Mouse (Mus musculus) heart, postnatal 0 days (tissue): ENCODE data around the gene Dync1h1. TPM values are rescaled to one million over a fixed set of nuclear protein-coding genes. Genes with fewer than 3 reads are reported as not detected.
A peak's percentile ranks its signal among the peaks of the same experiment; 100 is the strongest.

Experiments
- ATAC-seq: fragments of 200-750 bp; cut with Nextera tagmentation; 2 replicates; pipeline ENCODE4 v1.8.0; 2017; ENCODE audit warnings: low read depth, moderate number of reproducible peaks, moderate library complexity; ENCODE audit not compliant: insufficient read depth
- DNase-seq: peaks from one replicate; pipeline ENCODE4 v3.0.0-alpha.2; 2016; ENCODE audit warnings: low spot score
- H3K27ac ChIP-seq: fragments of 300-500 bp; sonication (generic); 2 replicates; pipeline ENCODE4 v1.5.1; 2014; ENCODE audit warnings: low read depth, mild to moderate bottlenecking
- H3K27me3 ChIP-seq: fragments of 300-500 bp; sonication (generic); 2 replicates; pipeline ENCODE4 v1.6.1; 2014; ENCODE audit warnings: low read length, mixed read lengths; ENCODE audit not compliant: control insufficient read depth, insufficient read depth
- H3K36me3 ChIP-seq: fragments of 300-500 bp; sonication (generic); replicated peaks from 2 replicates; pipeline ENCODE4 v1.6.1; 2014; ENCODE audit warnings: low read length, mixed read lengths; ENCODE audit not compliant: control insufficient read depth, insufficient read depth
- H3K4me1 ChIP-seq: fragments of 300-500 bp; sonication (generic); 2 replicates; pipeline ENCODE4 v1.6.1; 2014; ENCODE audit warnings: antibody characterized with exemption; ENCODE audit not compliant: control insufficient read depth, insufficient read depth
- H3K4me2 ChIP-seq: fragments of 300-500 bp; sonication (generic); 2 replicates; pipeline ENCODE4 v1.6.1; 2014; ENCODE audit warnings: low read depth, mild to moderate bottlenecking, low read length, moderate library complexity
- H3K4me3 ChIP-seq: fragments of 300-500 bp; sonication (generic); 2 replicates; pipeline ENCODE4 v1.5.1; 2014; ENCODE audit warnings: low read depth, low read length
- H3K9ac ChIP-seq: fragments of 300-500 bp; sonication (generic); replicated peaks from 2 replicates; pipeline ENCODE4 v1.6.1; 2014; ENCODE audit warnings: low read depth, low read length, mixed read lengths
- H3K9me3 ChIP-seq: fragments of 300-500 bp; sonication (generic); replicated peaks from 2 replicates; pipeline ENCODE4 v1.6.1; 2016; ENCODE audit warnings: low read length; ENCODE audit not compliant: control insufficient read depth
- CTCF ChIP-seq: IDR thresholded peaks from 2 replicates; pipeline ENCODE4 v1.5.1; 2016; ENCODE audit warnings: antibody characterized with exemption, control low read depth, low read depth
- EP300 ChIP-seq: IDR thresholded peaks from 2 replicates; pipeline ENCODE4 v1.6.1; 2016; ENCODE audit warnings: antibody characterized with exemption, low read depth
- WGBS: fragments of 180-500 bp; shearing (Covaris S2); extraction: QIAGEN DNeasy Blood & Tissue Kit; methylation state at CpG from one replicate; pipeline ENCODE4 v1.1.7; 2014; 5-methylcytosine and 5-hydroxymethylcytosine counted together
- polyA plus RNA-seq: library from polyadenylated mRNA; unstranded; fragments of >200 nt; fragmentation: Nextera tagmentation; extraction: Ambion mirVana; gene quantifications from 2 replicates; pipeline ENCODE4 v1.2.1, GENCODE M21; 2015
- total RNA-seq: library from RNA; depleted of rRNA; stranded (reverse); fragments of >200 nt; gene quantifications from 2 replicates; pipeline ENCODE4 v1.2.3, GENCODE M21; 2014; ENCODE audit warnings: low replicate concordance; rRNA removed

Gene Dync1h1
- total RNA-seq (100 and 126 TPM in 2 replicates), polyA plus RNA-seq (25.9 and 31.2 TPM in 2 replicates)

GRCm38 (mm10) chr12:110601241-110602218 lies at the start of gene Dync1h1:
TSS of gene Dync1h1 (plus strand) at chr12:110601452.
- Histone ChIP-seq H3K27me3 (no peaks in the 10 kb centered on the region), H3K4me3 (peak within 1 kb of the TSS; percentile 93), H3K4me1 (peaks cover 24% of the 10 kb centered on the region), H3K36me3 (no peaks in the 10 kb centered on the region), H3K4me2 (peak within 1 kb of the TSS; percentile 79), H3K9ac (peak within 1 kb of the TSS; percentile 87), H3K27ac (peak within 1 kb of the TSS; percentile 93), H3K9me3 (no peaks in the 10 kb centered on the region)
- ATAC-seq, result peak; percentile 95
- under 1% methylated on average over 101 of the region's 105 CpGs for whole genome bisulfite sequencing
- DNase-seq, result peak; percentile 90
- TF ChIP-seq EP300 (no peak), CTCF (0 out of 2 replicates have a peak, but pooled peaks have one; percentile 2)

GRCm38 (mm10) chr12:110552113-110552512 lies 49.1 kb upstream of the Dync1h1 start:
- no peak for DNase-seq
- no peak overlapping the region for H3K4me3 ChIP-seq
- no peaks in the 10 kb centered on the region for H3K27me3 ChIP-seq
- no peaks in the 10 kb centered on the region for H3K4me1 ChIP-seq
- H3K4me2 ChIP-seq, result no peak overlapping the region
- WGBS, result 52% methylated on average over 13 of the region's 13 CpGs
- TF ChIP-seq EP300 (no peak), CTCF (no peak)
- peak; percentile 40; the same call in 1 of the 2 replicates for ATAC-seq
- H3K27ac ChIP-seq, result no peak overlapping the region
- peaks cover 94% of the 10 kb centered on the region for H3K36me3 ChIP-seq
- H3K9me3 ChIP-seq, result no peaks in the 10 kb centered on the region
- no peak overlapping the region for H3K9ac ChIP-seq

GRCm38 (mm10) chr12:110553362-110553761 lies 47.9 kb upstream of the Dync1h1 start:
- whole genome bisulfite sequencing, result 96% methylated on average over 5 of the region's 5 CpGs
- DNase-seq (no peak), ATAC-seq (no peak)
- no peak overlapping the region for H3K9ac ChIP-seq
- H3K36me3 ChIP-seq, result peaks cover 95% of the 10 kb centered on the region
- H3K4me2 ChIP-seq, result no peak overlapping the region
- no peaks in the 10 kb centered on the region for H3K27me3 ChIP-seq
- H3K4me3 ChIP-seq, result no peak overlapping the region
- TF ChIP-seq CTCF, result no peak
- TF ChIP-seq EP300, result no peak
- no peaks in the 10 kb centered on the region for H3K9me3 ChIP-seq
- H3K4me1 ChIP-seq, result no peaks in the 10 kb centered on the region
- no peak overlapping the region for H3K27ac ChIP-seq

- Histone ChIP-seq H3K4me3 (no peak overlapping the region), H3K27me3 (no peaks in the 10 kb centered on the region), H3K9me3 (no peaks in the 10 kb centered on the region), H3K4me2 (no peak overlapping the region), H3K9ac (no peak overlapping the region), H3K36me3 (peaks cover 96% of the 10 kb centered on the region), H3K4me1 (no peaks in the 10 kb centered on the region), H3K27ac (no peak overlapping the region)
- DNase-seq (no peak), ATAC-seq (no peak)
- TF ChIP-seq EP300 (no peak), CTCF (no peak)
- 86% methylated on average over 21 of the region's 21 CpGs for WGBS
These were observed 45.6 kb upstream of the Dync1h1 start for GRCm38 (mm10) chr12:110555536-110556240.

GRCm38 (mm10) chr12:110556861-110557628 lies 44.2 kb upstream of the Dync1h1 start:
- Histone ChIP-seq H3K9ac (no peak overlapping the region), H3K9me3 (0 out of 2 replicates have a peak, but pooled peaks cover 3% of the 10 kb centered on the region), H3K4me3 (no peak overlapping the region), H3K27ac (no peak overlapping the region), H3K4me1 (no peaks in the 10 kb centered on the region), H3K36me3 (peaks cover 94% of the 10 kb centered on the region), H3K4me2 (no peak overlapping the region), H3K27me3 (no peaks in the 10 kb centered on the region)
- no peak for ATAC-seq
- DNase-seq, result no peak
- WGBS, result 88% methylated on average over 18 of the region's 18 CpGs
- TF ChIP-seq CTCF, result no peak
- no peak for TF ChIP-seq EP300
